Mouse (Mus musculus): ENCODE measurements around the gene Klk8. TPM values are rescaled to one million over a fixed set of nuclear protein-coding genes. Genes with fewer than 3 reads are reported as not detected.
A peak's percentile ranks its signal among the peaks of the same experiment; 100 is the strongest.

Klk8 gene
- 8.9 and 10.1 TPM in 2 replicates for polyA plus RNA-seq (2016; fragmentation: Nextera tagmentation; extraction: Ambion mirVana)

GRCm38 (mm10) chr7:43797333-43797769 lies at the start of gene Klk8:
Gene Klk8 (plus strand): TSS chr7:43797577.
- under 1% methylated on average over 28 of the region's 28 CpGs for WGBS
- H3K4me1 ChIP-seq = 0 out of 2 replicates have a peak, but pooled peaks cover 9% of the 10 kb centered on the region

GRCm38 (mm10) chr7:43747788-43748187 lies 49.6 kb upstream of the Klk8 start:
- Histone ChIP-seq H3K9me3 (replicated peaks) (no peaks in the 10 kb centered on the region), H3K4me1 (no peaks in the 10 kb centered on the region), H3K36me3 (no peaks in the 10 kb centered on the region), H3K27me3 (no peaks in the 10 kb centered on the region), H3K9ac (no peak overlapping the region), H3K27ac (no peak overlapping the region), H3K4me3 (no peak overlapping the region), H3K4me2 (replicated peaks) (no peak overlapping the region)
- no peak for ATAC-seq (ENCODE audit: low FRiP score)
- 63% methylated on average over 1 of the region's 1 CpGs for WGBS

More at GRCm38 (mm10) chr7:43797333-43797769, at the start of gene Klk8:
- H3K4me3 ChIP-seq = peak within 1 kb of the TSS; percentile 36
- no peak within 1 kb of the TSS for H3K27ac ChIP-seq
- peak within 1 kb of the TSS; percentile 27 for H3K9ac ChIP-seq
- peak within 1 kb of the TSS; percentile 59 for H3K4me2 ChIP-seq (replicated peaks)
- ATAC-seq (ENCODE audit: low FRiP score) = 0 out of 2 replicates have a peak, but pooled peaks have one; percentile 39
- peaks cover 40% of the 10 kb centered on the region for H3K27me3 ChIP-seq
- no peaks in the 10 kb centered on the region for H3K36me3 ChIP-seq
- no peaks in the 10 kb centered on the region for H3K9me3 ChIP-seq (replicated peaks)

- Histone ChIP-seq H3K36me3 (no peaks in the 10 kb centered on the region), H3K9ac (no peak overlapping the region), H3K4me2 (replicated peaks) (no peak overlapping the region), H3K4me1 (no peaks in the 10 kb centered on the region), H3K27ac (no peak overlapping the region), H3K9me3 (replicated peaks) (no peaks in the 10 kb centered on the region), H3K27me3 (no peaks in the 10 kb centered on the region), H3K4me3 (no peak overlapping the region)
- 77% methylated on average over 2 of the region's 2 CpGs for WGBS
- no peak for ATAC-seq (ENCODE audit: low FRiP score)
Observed at GRCm38 (mm10) chr7:43752806-43753205, 44.6 kb upstream of the Klk8 start.

- 57% methylated on average over 8 of the region's 8 CpGs for WGBS
- Histone ChIP-seq H3K4me1 (no peaks in the 10 kb centered on the region), H3K27me3 (no peaks in the 10 kb centered on the region), H3K4me2 (replicated peaks) (no peak overlapping the region), H3K9me3 (replicated peaks) (no peaks in the 10 kb centered on the region), H3K36me3 (no peaks in the 10 kb centered on the region), H3K27ac (no peak overlapping the region), H3K9ac (no peak overlapping the region), H3K4me3 (no peak overlapping the region)
- no peak for ATAC-seq (ENCODE audit: low FRiP score)
Observed at GRCm38 (mm10) chr7:43766484-43766883, 30.9 kb upstream of the Klk8 start.

- H3K36me3 ChIP-seq = no peaks in the 10 kb centered on the region
- H3K27ac ChIP-seq = no peak within 1 kb of the TSS
- 76% methylated on average over 4 of the region's 4 CpGs for WGBS
- ATAC-seq (ENCODE audit: low FRiP score) = no peak
- no peak within 1 kb of the TSS for H3K9ac ChIP-seq
- H3K4me1 ChIP-seq = no peaks in the 10 kb centered on the region
- H3K4me3 ChIP-seq = no peak within 1 kb of the TSS
- no peaks in the 10 kb centered on the region for H3K27me3 ChIP-seq
- H3K9me3 ChIP-seq (replicated peaks) = no peaks in the 10 kb centered on the region
- H3K4me2 ChIP-seq (replicated peaks) = no peak within 1 kb of the TSS
Observed at GRCm38 (mm10) chr7:43768597-43768996, 28.8 kb upstream of the Klk8 start, which contains the start of gene Klk12. Gene Klk12 (plus strand): TSS chr7:43768897.

- Histone ChIP-seq H3K4me2 (replicated peaks) (no peak overlapping the region), H3K27me3 (no peaks in the 10 kb centered on the region), H3K36me3 (no peaks in the 10 kb centered on the region), H3K9me3 (replicated peaks) (no peaks in the 10 kb centered on the region), H3K9ac (no peak overlapping the region), H3K4me3 (no peak overlapping the region), H3K4me1 (no peaks in the 10 kb centered on the region), H3K27ac (no peak overlapping the region)
- 89% methylated on average over 8 of the region's 8 CpGs for WGBS
- ATAC-seq (ENCODE audit: low FRiP score) = no peak
Observed at GRCm38 (mm10) chr7:43769636-43770035, 27.7 kb upstream of the Klk8 start.

- no peaks in the 10 kb centered on the region for H3K27me3 ChIP-seq
- no peak overlapping the region for H3K4me2 ChIP-seq (replicated peaks)
- H3K27ac ChIP-seq = no peak overlapping the region
- WGBS = 95% methylated on average over 10 of the region's 10 CpGs
- H3K9me3 ChIP-seq (replicated peaks) = no peaks in the 10 kb centered on the region
- no peaks in the 10 kb centered on the region for H3K36me3 ChIP-seq
- no peak overlapping the region for H3K9ac ChIP-seq
- H3K4me1 ChIP-seq = no peaks in the 10 kb centered on the region
- ATAC-seq (ENCODE audit: low FRiP score) = no peak
- no peak overlapping the region for H3K4me3 ChIP-seq
Observed at GRCm38 (mm10) chr7:43770701-43771100, 26.7 kb upstream of the Klk8 start.

- no peak overlapping the region for H3K9ac ChIP-seq
- H3K36me3 ChIP-seq = no peaks in the 10 kb centered on the region
- no peak overlapping the region for H3K4me2 ChIP-seq (replicated peaks)
- no peak overlapping the region for H3K4me3 ChIP-seq
- no peak for ATAC-seq (ENCODE audit: low FRiP score)
- no peaks in the 10 kb centered on the region for H3K4me1 ChIP-seq
- no peaks in the 10 kb centered on the region for H3K9me3 ChIP-seq (replicated peaks)
- H3K27me3 ChIP-seq = no peaks in the 10 kb centered on the region
- no peak overlapping the region for H3K27ac ChIP-seq
- WGBS = 94% methylated on average over 6 of the region's 6 CpGs
Observed at GRCm38 (mm10) chr7:43771916-43772315, 25.5 kb upstream of the Klk8 start.

- Histone ChIP-seq H3K4me3 (no peak overlapping the region), H3K9me3 (replicated peaks) (no peaks in the 10 kb centered on the region), H3K4me1 (no peaks in the 10 kb centered on the region), H3K27me3 (no peaks in the 10 kb centered on the region), H3K36me3 (no peaks in the 10 kb centered on the region), H3K27ac (no peak overlapping the region), H3K9ac (no peak overlapping the region), H3K4me2 (replicated peaks) (no peak overlapping the region)
- ATAC-seq (ENCODE audit: low FRiP score) = no peak
- WGBS = 88% methylated on average over 3 of the region's 3 CpGs
Observed at GRCm38 (mm10) chr7:43772901-43773300, 24.5 kb upstream of the Klk8 start.

- ATAC-seq (ENCODE audit: low FRiP score) = no peak
- H3K9ac ChIP-seq = no peak within 1 kb of the TSS
- H3K27ac ChIP-seq = no peak within 1 kb of the TSS
- WGBS = 90% methylated on average over 5 of the region's 5 CpGs
- no peaks in the 10 kb centered on the region for H3K36me3 ChIP-seq
- H3K9me3 ChIP-seq (replicated peaks) = no peaks in the 10 kb centered on the region
- H3K4me2 ChIP-seq (replicated peaks) = no peak within 1 kb of the TSS
- H3K4me1 ChIP-seq = no peaks in the 10 kb centered on the region
- H3K27me3 ChIP-seq = no peaks in the 10 kb centered on the region
- no peak within 1 kb of the TSS for H3K4me3 ChIP-seq
Observed at GRCm38 (mm10) chr7:43774364-43774763, 23.0 kb upstream of the Klk8 start, which contains the start of gene Klk11. Gene Klk11 (plus strand): TSS chr7:43774604.

GRCm38 (mm10) chr7:43774802-43775201 lies 22.6 kb upstream of the Klk8 start:
- 37% methylated on average over 6 of the region's 6 CpGs for WGBS
- Histone ChIP-seq H3K4me1 (no peaks in the 10 kb centered on the region), H3K9me3 (replicated peaks) (no peaks in the 10 kb centered on the region), H3K4me3 (no peak overlapping the region), H3K27ac (no peak overlapping the region), H3K9ac (no peak overlapping the region), H3K27me3 (no peaks in the 10 kb centered on the region), H3K36me3 (no peaks in the 10 kb centered on the region), H3K4me2 (replicated peaks) (no peak overlapping the region)
- ATAC-seq (ENCODE audit: low FRiP score) = peak; percentile 47; the same call in 1 of the 2 replicates

- WGBS = 43% methylated on average over 7 of the region's 7 CpGs
- no peak overlapping the region for H3K4me2 ChIP-seq (replicated peaks)
Observed at GRCm38 (mm10) chr7:43775311-43776057, 21.9 kb upstream of the Klk8 start.

GRCm38 (mm10) chr7:43776506-43776905 lies 20.9 kb upstream of the Klk8 start:
- no peaks in the 10 kb centered on the region for H3K36me3 ChIP-seq
- ATAC-seq (ENCODE audit: low FRiP score) = no peak
- no peak overlapping the region for H3K4me2 ChIP-seq (replicated peaks)
- no peaks in the 10 kb centered on the region for H3K4me1 ChIP-seq
- H3K27me3 ChIP-seq = no peaks in the 10 kb centered on the region; the same call in 1 of the 2 replicates
- H3K27ac ChIP-seq = no peak overlapping the region
- H3K9me3 ChIP-seq (replicated peaks) = no peaks in the 10 kb centered on the region
- 87% methylated on average over 5 of the region's 5 CpGs for WGBS
- H3K9ac ChIP-seq = no peak overlapping the region
- no peak overlapping the region for H3K4me3 ChIP-seq

More at GRCm38 (mm10) chr7:43775311-43776057, 21.9 kb upstream of the Klk8 start:
- no peaks in the 10 kb centered on the region for H3K4me1 ChIP-seq
- H3K9me3 ChIP-seq (replicated peaks) = no peaks in the 10 kb centered on the region
- H3K36me3 ChIP-seq = no peaks in the 10 kb centered on the region
- H3K27me3 ChIP-seq = no peaks in the 10 kb centered on the region
- H3K9ac ChIP-seq = no peak overlapping the region
- H3K27ac ChIP-seq = no peak overlapping the region
- ATAC-seq (ENCODE audit: low FRiP score) = no peak
- no peak overlapping the region for H3K4me3 ChIP-seq

Measured in hindbrain, embryonic 12.5 days (tissue).